Mouse (Mus musculus): ENCODE data around the gene Prkce. TPM values are rescaled to one million over a fixed set of nuclear protein-coding genes. Genes with fewer than 3 reads are reported as not detected.

Prkce gene
- total RNA-seq, 2 experiments from 2014 or later = 9.3 to 10.2 TPM

- no peak for TF ChIP-seq CTCF (IDR thresholded peaks at IDR 0.05)
- no peak overlapping the region for H3K4me3 ChIP-seq
- intact Hi-C loops (cut with DNase I) = no loop called here
- no peak overlapping the region for H3K27ac ChIP-seq
- DNase-seq = no peak
Observed at GRCm38 (mm10) chr17:86494494-86494893, 326.9 kb downstream of the Prkce start.

- peak; percentile 18; the same call in 1 of the 2 replicates for TF ChIP-seq CTCF (IDR thresholded peaks at IDR 0.05)
- DNase-seq = no peak
- intact Hi-C loops (cut with DNase I) = loop anchor here (5.0 kb wide), 2 partner anchors 262 to 317 kb away; no protein-coding TSS in a partner anchor
- Histone ChIP-seq H3K4me3 (no peak overlapping the region), H3K27ac (no peak overlapping the region)
Observed at GRCm38 (mm10) chr17:86494895-86495294, 327.3 kb downstream of the Prkce start.

- DNase-seq = peak; percentile 44
- TF ChIP-seq CTCF (IDR thresholded peaks at IDR 0.05) = peak; percentile 77
- intact Hi-C loops (cut with DNase I) = loop anchor here (5.0 kb wide), 2 partner anchors 261 to 316 kb away; no protein-coding TSS in a partner anchor
- Histone ChIP-seq H3K4me3 (no peak overlapping the region), H3K27ac (no peak overlapping the region)
Observed at GRCm38 (mm10) chr17:86496123-86496771, 328.7 kb downstream of the Prkce start.

GRCm38 (mm10) chr17:86497302-86497701 lies 329.7 kb downstream of the Prkce start:
- Histone ChIP-seq H3K4me3 (no peak overlapping the region), H3K27ac (0 out of 2 replicates have a peak overlapping the region, but pooled peaks have one; percentile 2)
- intact Hi-C loops (cut with DNase I) = loop anchor here (5.0 kb wide), 2 partner anchors 260 to 315 kb away; no protein-coding TSS in a partner anchor
- no peak for TF ChIP-seq CTCF (IDR thresholded peaks at IDR 0.05)
- no peak for DNase-seq

DNA sequence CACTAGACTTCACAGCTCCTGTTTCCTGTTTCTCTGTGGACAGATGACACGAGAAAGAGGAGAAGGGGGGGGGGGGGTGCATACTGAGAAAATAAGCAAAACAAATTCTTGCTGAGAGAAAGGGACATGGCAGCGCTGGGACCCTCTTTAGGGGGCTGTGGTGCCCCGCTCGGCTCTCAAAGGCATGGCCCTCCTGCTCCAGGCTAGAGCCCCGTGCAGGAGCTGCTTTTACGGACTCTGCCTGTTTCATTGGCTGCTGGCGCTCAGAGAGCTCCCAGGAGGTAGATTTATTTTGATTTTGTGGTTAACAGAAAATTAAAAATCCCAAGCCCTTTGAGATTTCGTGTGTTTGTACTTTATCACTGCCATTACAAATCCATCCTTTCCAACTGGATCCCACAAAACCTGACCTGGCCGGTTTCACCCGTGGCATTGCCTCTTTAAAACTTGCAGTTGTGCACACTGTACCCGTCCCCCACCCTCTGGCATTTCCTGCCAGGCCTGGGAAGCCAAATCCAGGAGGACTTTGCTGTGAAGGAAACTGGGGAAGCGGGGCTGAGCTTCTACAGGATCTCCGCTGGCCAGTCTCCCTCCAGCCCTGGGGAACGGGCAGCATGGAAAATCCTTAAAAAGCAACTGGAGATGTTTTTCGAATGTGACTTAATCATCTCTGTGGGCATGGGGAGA lies 331.9 kb downstream of the Prkce start:
- intact Hi-C loops (cut with DNase I) = loop anchor here (5.0 kb wide), 2 partner anchors 258 to 313 kb away; no protein-coding TSS in a partner anchor
- DNase-seq = peak; percentile 62
- Histone ChIP-seq H3K27ac (peak overlapping the region; percentile 89), H3K4me3 (peak overlapping the region; percentile 47)
- TF ChIP-seq CTCF (IDR thresholded peaks at IDR 0.05) = no peak

DNA sequence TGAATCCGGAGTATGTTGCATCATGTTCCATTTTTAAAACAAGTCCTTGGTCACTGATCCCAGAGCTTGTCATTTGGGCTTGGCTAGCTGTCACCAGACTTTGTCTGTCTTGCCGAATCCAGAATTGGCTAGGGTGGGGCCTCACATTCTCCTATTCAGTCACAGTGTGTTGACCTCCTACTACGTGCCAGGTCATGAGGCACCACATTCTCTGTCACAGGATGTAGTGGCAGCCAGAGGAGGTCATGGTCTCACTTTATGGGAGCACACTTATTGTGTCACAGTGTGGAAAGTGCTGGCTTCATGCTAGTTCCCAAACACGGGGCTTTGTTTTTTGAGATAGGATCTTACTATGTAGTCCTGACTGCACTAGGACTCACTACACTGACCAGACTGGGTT lies 333.8 kb downstream of the Prkce start:
- TF ChIP-seq CTCF (IDR thresholded peaks at IDR 0.05) = no peak
- DNase-seq = no peak

GRCm38 (mm10) chr17:86503208-86503897 lies 335.8 kb downstream of the Prkce start:
- Histone ChIP-seq H3K27ac (peak overlapping the region; percentile 48), H3K4me3 (no peak overlapping the region)
- no peak for DNase-seq
- intact Hi-C loops (cut with DNase I) = no loop called here
- TF ChIP-seq CTCF (IDR thresholded peaks at IDR 0.05) = no peak

More for the DNA sequence above, 333.8 kb downstream of the Prkce start:
- H3K27ac ChIP-seq = peak overlapping the region; percentile 89
- intact Hi-C loops (cut with DNase I) = no loop called here
- H3K4me3 ChIP-seq = no peak overlapping the region

DNA sequence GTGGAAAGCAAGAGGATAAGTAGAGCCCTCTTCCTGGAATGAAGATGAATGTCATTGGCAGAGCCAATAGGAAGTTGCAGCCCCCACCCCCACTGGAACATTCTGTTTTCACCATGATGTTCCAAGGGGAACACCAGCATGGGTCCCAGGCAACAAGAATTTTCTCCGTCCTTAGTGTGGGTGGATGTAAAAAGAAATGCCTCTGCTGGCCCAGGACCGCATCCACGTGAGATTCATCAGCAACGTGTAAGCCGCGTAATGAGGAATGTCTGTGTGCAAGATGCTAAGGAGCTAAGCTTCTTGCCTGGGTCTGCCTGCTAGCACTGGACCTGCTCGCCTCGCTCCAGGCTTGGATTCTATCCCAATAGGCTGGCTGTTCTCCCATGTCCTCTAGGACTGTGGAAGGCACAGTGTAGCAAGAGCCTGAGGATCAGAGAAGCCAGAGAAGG lies 337.6 kb downstream of the Prkce start, which contains the start of gene Gm10309:
Gm10309 (minus strand) TSS at position 50 of the 449 bp plus-strand sequence.
- DNase-seq = peak; percentile 88
- no peak within 1 kb of the TSS for H3K4me3 ChIP-seq
- TF ChIP-seq CTCF (IDR thresholded peaks at IDR 0.05) = no peak
- intact Hi-C loops (cut with DNase I) = no loop called here
- H3K27ac ChIP-seq = peak within 1 kb of the TSS; percentile 84

- no peak for TF ChIP-seq CTCF (IDR thresholded peaks at IDR 0.05)
- Histone ChIP-seq H3K4me3 (peak overlapping the region; percentile 46), H3K27ac (peak overlapping the region; percentile 84)
- intact Hi-C loops (cut with DNase I) = no loop called here
- DNase-seq = no peak
Observed at GRCm38 (mm10) chr17:86506881-86507280, 339.3 kb downstream of the Prkce start.

DNA sequence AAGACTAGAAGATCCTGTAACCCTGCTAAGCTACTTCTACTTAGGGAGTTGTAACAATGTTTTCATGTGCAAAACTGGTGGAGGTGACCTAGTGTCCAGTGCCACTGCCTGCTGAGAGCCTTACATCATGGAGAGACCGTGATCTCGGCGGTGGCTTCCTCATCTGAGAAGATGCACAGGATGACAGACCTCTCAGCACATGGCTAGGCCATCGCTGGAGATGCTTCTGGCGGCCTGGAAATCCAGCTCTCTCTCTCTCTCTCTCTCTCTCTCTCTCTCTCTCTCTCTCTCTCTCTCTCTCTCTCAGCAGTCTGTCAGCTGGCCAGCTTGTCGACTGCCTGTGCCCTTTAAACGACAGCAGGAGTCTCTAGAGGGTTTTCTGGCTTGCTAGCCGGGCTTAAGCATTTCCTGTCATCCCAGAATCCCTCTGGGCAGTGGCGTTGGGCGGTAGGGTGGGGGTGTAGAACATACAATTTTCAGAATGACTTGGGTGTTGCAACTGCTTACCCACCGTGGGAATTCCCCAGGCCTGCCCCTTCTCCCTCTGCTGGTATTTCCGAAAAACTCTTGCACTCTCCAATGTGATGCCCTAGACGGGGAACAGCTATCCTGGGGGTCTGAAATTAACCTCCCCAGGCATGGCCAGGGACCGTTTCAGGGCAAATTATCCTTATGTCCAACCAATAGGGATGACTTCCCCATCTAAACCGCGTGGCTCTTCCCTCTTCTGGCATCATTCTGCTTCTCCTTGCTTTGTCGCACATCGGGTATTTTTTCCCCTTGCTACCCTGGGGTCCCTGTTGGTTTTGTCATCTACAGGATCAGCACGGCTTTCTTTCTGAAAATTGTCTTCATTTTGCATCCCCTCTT lies 340.0 kb downstream of the Prkce start:
- Histone ChIP-seq H3K4me3 (no peak overlapping the region; the same call in 1 of the 2 replicates), H3K27ac (peak overlapping the region; percentile 84)
- intact Hi-C loops (cut with DNase I) = no loop called here
- no peak for TF ChIP-seq CTCF (IDR thresholded peaks at IDR 0.05)
- DNase-seq = peak; percentile 64

DNA sequence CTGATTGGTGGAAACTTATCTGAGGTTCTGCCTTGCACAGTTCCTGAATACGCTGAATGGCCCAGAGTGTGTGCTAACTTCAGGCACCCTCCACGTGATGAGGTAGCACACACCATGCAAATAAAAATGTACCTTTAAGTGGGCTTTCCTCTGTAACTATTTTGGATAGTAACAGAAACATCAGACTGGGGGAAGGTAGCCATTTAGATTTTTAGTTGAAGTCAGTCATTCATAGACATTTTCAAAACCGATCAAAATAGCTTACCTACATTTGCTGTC lies 340.6 kb downstream of the Prkce start:
- no peak for TF ChIP-seq CTCF (IDR thresholded peaks at IDR 0.05)
- H3K27ac ChIP-seq = peak overlapping the region; percentile 84
- intact Hi-C loops (cut with DNase I) = no loop called here
- no peak for DNase-seq
- no peak overlapping the region for H3K4me3 ChIP-seq

GRCm38 (mm10) chr17:86509871-86510270 lies 342.3 kb downstream of the Prkce start:
- Histone ChIP-seq H3K4me3 (no peak overlapping the region), H3K27ac (peak overlapping the region; percentile 9)
- intact Hi-C loops (cut with DNase I) = no loop called here
- no peak for DNase-seq
- no peak for TF ChIP-seq CTCF (IDR thresholded peaks at IDR 0.05)

Data from gastrocnemius, adult 2 months (tissue).